Mouse (Mus musculus) MEL-GATA-1-ER (cell line): Measurements from ENCODE around the gene H2afy2.

ENCODE experiments used
- DNase-seq: peaks from one replicate; pipeline ENCODE4 v3.0.0-alpha.2; 2012; ENCODE audit warnings: low read depth; ENCODE audit errors: extremely low read depth

H2afy2 gene

DNA sequence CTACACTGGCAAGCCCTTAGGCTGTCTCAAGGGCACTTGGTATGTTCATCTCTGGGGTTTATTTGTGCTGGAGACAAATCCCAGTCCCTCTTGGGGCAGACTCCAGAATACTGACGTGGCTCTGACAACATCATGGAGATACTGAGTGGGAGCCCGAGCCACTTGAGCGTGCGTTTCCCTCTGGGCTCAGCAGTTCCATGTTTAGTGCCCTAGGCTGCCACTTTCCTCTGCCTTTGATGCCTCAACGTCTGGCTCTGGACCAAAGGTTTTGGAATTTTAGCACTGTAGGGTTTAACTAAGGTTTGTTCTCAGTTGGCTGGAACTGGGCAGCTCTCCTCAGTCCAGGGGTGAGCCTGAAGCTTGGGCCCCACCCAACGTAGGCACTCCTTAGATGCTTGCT lies 60.7 kb downstream of the H2afy2 start:
- no peak for DNase-seq

GRCm38 (mm10) chr10:61722215-61722614 lies 61.7 kb downstream of the H2afy2 start:
- no peak for DNase-seq

DNA sequence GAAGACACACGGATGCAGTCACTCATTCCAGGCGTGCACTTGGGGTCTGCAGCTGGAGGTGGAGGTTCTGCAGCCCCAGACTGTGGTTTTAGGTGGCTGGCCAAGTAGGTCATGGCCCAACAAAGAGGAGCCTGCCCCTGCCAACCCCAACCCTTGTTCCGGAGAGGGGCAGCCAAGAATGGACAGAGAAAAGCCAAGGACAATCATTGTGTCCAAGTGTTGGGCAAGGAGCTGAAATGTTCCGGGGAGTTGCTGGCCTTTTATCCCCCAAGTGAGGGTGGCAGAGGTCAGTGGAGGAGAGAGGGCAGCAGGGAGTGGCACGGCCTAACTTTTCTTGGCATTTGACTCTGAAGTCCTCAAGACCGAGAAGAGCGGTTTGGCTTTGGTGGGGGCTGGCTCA lies 63.6 kb downstream of the H2afy2 start:
- no peak for DNase-seq

DNA sequence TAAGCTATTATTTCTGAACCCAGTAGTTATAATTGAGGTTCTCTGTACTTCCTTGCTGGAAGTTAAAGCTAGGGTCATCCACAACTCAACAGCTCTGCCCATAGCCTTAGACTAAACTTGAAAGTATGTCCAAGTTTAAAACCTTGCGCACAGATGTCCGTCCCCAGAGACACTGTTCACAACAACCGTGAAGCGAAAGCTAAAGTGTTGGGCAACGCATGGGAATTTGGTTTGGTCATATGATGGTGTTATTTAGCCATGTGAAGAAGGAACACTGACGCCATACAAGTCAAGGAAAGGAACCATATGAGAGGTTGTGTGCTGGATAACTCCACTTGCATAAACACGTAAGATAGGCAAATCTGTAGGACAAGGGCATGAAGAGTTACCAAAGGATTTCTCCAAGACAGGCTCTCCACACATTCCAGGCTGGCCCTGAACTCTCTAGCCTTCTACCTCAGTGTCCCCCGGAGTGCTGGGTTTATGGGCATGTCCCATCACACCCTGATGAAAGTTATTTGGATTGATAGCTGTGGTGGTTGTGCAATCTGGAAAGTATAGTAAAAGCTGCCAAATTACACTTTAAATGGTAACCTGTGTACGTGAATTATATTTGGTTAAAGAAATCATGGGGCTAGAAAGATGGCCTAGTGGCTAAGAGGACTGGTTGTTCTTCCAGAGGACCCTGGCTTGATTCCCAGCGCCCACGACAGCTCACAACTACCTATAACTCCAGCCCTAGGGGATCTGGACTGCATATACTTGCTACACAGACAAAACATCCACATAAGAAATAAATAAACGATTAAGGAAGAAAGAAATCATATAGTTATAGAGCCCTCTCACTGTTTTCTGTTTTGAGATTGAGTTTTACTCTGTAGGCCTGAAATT lies 66.3 kb downstream of the H2afy2 start:
- DNase-seq: no peak

DNA sequence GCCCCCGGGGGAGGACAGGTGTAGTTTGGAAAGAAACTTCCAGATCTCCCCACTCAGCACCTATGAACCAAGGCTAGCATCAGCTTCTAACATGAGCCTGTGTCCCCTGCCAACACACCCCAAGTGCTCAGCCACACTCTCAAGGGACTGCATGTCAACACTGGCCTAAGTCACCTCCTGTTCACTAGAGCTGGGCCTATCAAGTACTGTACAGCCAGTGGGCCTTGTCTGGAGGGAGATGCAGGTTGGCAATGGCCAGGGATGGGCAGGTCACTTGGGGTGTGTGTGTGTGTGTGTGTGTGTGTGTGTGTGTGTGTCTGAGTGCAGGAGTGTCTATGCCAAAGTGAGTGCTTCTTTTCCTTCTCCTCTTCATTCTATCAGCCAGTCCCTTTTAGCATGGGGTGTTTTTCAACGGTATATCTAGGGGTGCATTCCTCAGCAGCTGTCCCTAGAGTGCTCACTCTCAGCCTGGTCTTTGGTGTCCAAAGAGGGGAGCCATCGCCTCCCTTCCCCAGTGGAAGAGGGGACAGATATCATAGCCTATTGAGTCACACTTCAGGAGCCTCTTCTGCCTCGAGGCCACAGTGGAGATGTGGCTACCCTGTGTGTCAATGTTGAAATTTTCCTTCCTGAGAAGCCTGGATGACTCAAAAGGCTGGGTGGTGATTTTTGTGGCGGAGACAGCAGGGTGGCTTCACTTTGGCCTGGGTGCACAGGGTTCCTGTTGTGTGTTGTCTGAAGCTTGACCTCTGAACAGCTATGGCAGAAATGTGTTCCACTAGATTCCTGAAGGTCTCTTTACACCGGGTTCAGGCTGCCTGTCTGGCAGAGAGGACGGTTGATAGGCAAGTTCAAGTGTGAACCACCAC lies 67.7 kb downstream of the H2afy2 start:
- DNase-seq: no peak

GRCm38 (mm10) chr10:61715462-61715837 lies 68.5 kb downstream of the H2afy2 start:
- DNase-seq: no peak

- DNase-seq: no peak
These were observed 69.0 kb downstream of the H2afy2 start, which contains the start of gene Aifm2 for GRCm38 (mm10) chr10:61714771-61715461. Gene Aifm2, plus strand, starts transcription at chr10:61715263.

DNA sequence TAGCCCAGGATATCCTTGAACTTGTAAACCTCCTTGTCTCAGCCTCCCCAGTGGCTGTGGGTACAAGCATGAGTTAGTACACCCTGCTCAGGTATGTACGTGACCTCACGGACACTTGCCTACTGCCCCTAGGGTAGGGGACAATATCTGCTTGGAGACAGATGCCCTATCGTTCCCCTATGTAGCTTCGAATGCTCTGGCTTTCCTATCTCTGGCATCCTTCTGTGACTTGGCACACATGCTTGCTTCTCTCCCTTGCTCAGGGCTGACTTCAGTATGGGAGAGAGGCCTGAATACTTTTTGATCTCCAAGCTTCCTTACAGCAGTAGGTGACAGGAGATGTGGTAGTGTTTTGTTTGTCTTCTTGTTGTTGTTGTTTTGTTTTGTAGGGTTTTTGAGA lies 69.8 kb downstream of the H2afy2 start:
- no peak for DNase-seq

DNA sequence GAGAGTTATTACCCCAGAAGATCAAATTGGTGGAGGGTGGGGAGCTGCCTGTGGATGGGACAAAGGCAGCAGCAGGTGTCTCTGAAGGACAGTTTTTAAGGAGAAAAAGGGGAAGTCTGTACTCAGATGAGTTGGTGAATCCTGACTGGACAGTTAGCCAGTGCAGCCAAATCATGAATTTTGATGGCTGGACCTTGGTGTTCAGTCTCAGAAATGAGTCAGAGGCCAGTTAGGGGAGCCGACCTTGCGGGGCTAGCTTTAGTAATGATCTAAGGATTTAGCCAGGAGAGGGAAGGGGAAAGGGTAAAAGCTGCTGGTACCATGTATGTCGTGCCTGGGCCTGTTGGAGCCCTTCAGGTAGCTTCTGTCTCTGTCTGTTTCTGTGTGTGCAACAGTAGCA lies 70.3 kb downstream of the H2afy2 start:
- DNase-seq: no peak

- peak; percentile 88 for DNase-seq
These were observed 77.3 kb downstream of the H2afy2 start for GRCm38 (mm10) chr10:61706412-61707375.

GRCm38 (mm10) chr10:61704663-61705062 lies 79.3 kb downstream of the H2afy2 start:
- no peak for DNase-seq

DNA sequence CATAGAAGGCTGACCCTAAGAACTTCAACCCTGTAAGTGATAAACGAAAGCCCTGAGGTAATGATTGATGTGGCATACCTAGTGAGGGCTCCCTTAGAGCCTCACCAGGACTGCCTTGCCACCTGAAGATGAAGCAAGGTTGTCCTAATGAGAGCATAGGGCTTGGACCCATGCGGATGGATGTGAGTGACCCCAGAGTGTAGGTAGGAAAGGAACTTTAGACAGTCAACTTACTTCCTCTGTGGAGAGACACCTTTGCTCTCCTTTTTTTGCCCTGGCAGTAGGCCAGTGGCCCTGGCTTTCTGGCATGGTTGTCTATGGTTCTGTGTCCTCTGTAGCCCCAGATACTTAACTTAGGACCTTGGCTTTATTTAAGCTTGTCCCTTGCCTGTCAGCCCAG lies 86.9 kb downstream of the H2afy2 start:
- no peak for DNase-seq

DNA sequence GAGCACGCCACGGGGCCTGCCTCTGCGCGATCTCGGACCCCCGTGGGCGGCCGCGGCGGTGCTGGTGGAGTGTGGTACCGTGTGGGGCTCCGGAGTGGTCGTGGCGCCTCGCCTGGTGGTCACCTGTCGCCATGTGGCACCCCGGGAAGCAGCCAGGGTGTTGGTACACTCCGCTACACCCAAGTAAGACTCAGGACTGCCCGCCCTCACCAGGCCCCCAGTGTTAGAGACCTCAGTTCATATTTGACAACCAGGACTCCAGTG lies 87.5 kb downstream of the H2afy2 start:
- no peak for DNase-seq

- DNase-seq: no peak
These were observed 88.0 kb downstream of the H2afy2 start for GRCm38 (mm10) chr10:61695703-61696559.

- peak; percentile 98 for DNase-seq
These were observed 88.9 kb downstream of the H2afy2 start, which contains the start of gene Tysnd1 for GRCm38 (mm10) chr10:61694870-61695670. Gene Tysnd1, plus strand, starts transcription at chr10:61695514.

- no peak for DNase-seq
These were observed 90.4 kb downstream of the H2afy2 start for GRCm38 (mm10) chr10:61693563-61693962.

- DNase-seq: no peak
These were observed 94.5 kb downstream of the H2afy2 start for GRCm38 (mm10) chr10:61689405-61689804.
